Mouse (Mus musculus) kidney, adult 2 months (tissue): ENCODE data around the gene Rfx4. TPM values are rescaled to one million over a fixed set of nuclear protein-coding genes. Genes with fewer than 3 reads are reported as not detected.

Experiments used
- DNase-seq: peaks from one replicate; pipeline ENCODE4 v3.0.0; 2021
- H3K27ac ChIP-seq: fragments of 200-500 bp; 2 replicates; pipeline ENCODE4 v1.5.1; 2012; ENCODE audit warnings: low read depth, low read length, control low read depth, inconsistent platforms; ENCODE audit not compliant: insufficient read depth
- H3K27me3 ChIP-seq: fragments of 200-500 bp; replicated peaks from 2 replicates; pipeline ENCODE4 v1.6.1; 2012; ENCODE audit warnings: mild to moderate bottlenecking, moderate library complexity, low read length, inconsistent platforms; ENCODE audit not compliant: control insufficient read depth, insufficient read depth
- H3K36me3 ChIP-seq: fragments of 200-500 bp; 2 replicates; pipeline ENCODE4 v1.6.1; 2012; ENCODE audit warnings: mild to moderate bottlenecking, moderate library complexity, low read length, inconsistent platforms; ENCODE audit not compliant: control insufficient read depth, insufficient read depth
- H3K4me1 ChIP-seq: fragments of 200-500 bp; 2 replicates; pipeline ENCODE4 v1.6.1; 2011; ENCODE audit warnings: low read length; ENCODE audit not compliant: control insufficient read depth, insufficient read depth
- H3K4me3 ChIP-seq: fragments of 200-500 bp; 2 replicates; pipeline ENCODE4 v1.5.1; 2011; ENCODE audit warnings: mild to moderate bottlenecking, low read depth, low read length, control low read depth; ENCODE audit not compliant: insufficient read depth
- CTCF ChIP-seq: fragments of 200-500 bp; conservative IDR thresholded peaks from 2 replicates; pipeline ENCODE4 v1.5.1; 2011; ENCODE audit warnings: low read depth, mild to moderate bottlenecking, control low read depth, low read length, moderate library complexity, mixed read lengths; ENCODE audit not compliant: insufficient read depth, insufficient read length
- POLR2A ChIP-seq: fragments of 200-500 bp; IDR thresholded peaks from one replicate; pipeline ENCODE4 v1.6.1; 2011; ENCODE audit warnings: low read depth, low read length, control low read depth
- WGBS: fragments of 180-500 bp; shearing (Covaris S2); methylation state at CpG from one replicate; pipeline ENCODE4 v1.1.7; 2018; 5-methylcytosine and 5-hydroxymethylcytosine counted together
- polyA plus RNA-seq: library from polyadenylated mRNA; depleted of rRNA; stranded (reverse); fragments of >200 nt; gene quantifications from 2 replicates; pipeline ENCODE4 v1.2.3, GENCODE M21; 2012

The Rfx4 gene
- polyA plus RNA-seq, 1 experiment, result 0.23 TPM

DNA sequence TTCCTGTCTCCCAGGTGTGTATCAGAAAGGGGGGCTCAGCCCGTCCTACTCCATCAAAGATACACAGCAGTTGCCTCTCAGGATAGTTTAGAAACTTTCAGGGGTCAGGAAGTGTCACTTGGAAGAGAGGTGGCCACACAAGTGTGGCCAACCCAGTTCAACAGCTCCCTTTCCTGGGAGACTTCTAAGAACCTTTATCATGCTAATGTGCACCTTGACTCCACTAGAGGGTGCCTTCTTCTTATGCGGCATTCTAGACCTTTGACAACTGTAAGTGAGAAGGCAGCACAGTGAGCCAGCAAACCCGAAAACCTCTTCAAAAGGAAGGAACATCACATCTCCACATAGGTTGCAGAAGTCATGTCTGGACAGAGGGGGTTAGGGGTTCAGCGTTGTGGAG lies 80.2 kb downstream of the Rfx4 start:
- TF ChIP-seq CTCF (peak; percentile 54), POLR2A (no peak)
- Histone ChIP-seq H3K36me3 (no peaks in the 10 kb centered on the region), H3K4me1 (no peaks in the 10 kb centered on the region), H3K27me3 (no peaks in the 10 kb centered on the region), H3K4me3 (no peak overlapping the region), H3K27ac (no peak overlapping the region)
- 19% methylated on average over 4 of the region's 4 CpGs for WGBS
- peak; percentile 61 for DNase-seq

- Histone ChIP-seq H3K36me3 (no peaks in the 10 kb centered on the region), H3K4me3 (no peak overlapping the region), H3K4me1 (no peaks in the 10 kb centered on the region), H3K27ac (no peak overlapping the region), H3K27me3 (no peaks in the 10 kb centered on the region)
- TF ChIP-seq CTCF (no peak), POLR2A (no peak)
- WGBS, result 82% methylated on average over 2 of the region's 2 CpGs
- DNase-seq, result no peak
Measured at GRCm38 (mm10) chr10:84837355-84837754, 81.5 kb downstream of the Rfx4 start.

GRCm38 (mm10) chr10:84838850-84839473 lies 83.1 kb downstream of the Rfx4 start:
- WGBS, result 61% methylated on average over 7 of the region's 7 CpGs

DNA sequence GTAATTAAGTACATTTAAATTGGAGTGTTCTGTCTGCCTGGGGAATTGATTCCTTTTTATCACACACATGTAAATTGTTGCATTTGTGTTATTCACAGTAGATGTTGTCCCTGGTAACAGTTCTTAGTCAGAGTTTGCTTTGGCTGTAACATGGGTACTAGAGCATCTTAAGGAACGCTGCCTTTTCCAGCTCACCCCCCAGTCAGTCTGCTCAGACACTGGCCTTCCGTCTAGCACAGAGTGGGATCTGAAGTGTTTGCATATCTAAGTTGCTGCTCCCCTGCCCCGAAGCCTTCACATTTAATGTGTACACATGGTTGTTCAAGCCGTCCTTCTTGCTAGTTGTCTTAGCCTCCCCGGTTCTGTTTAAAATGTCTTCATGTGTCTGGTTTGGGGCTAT lies 90.8 kb downstream of the Rfx4 start:
- 81% methylated on average over 5 of the region's 5 CpGs for WGBS
- no peaks in the 10 kb centered on the region for H3K4me1 ChIP-seq
- H3K27ac ChIP-seq, result no peak overlapping the region
- no peak for TF ChIP-seq CTCF
- no peak for TF ChIP-seq POLR2A
- H3K4me3 ChIP-seq, result no peak overlapping the region
- no peaks in the 10 kb centered on the region for H3K36me3 ChIP-seq
- H3K27me3 ChIP-seq, result no peaks in the 10 kb centered on the region
- no peak for DNase-seq

More at GRCm38 (mm10) chr10:84838850-84839473, 83.1 kb downstream of the Rfx4 start:
- DNase-seq, result no peak
- Histone ChIP-seq H3K27me3 (no peaks in the 10 kb centered on the region), H3K36me3 (no peaks in the 10 kb centered on the region), H3K27ac (no peak overlapping the region), H3K4me3 (no peak overlapping the region), H3K4me1 (no peaks in the 10 kb centered on the region)
- TF ChIP-seq POLR2A (no peak), CTCF (no peak)

GRCm38 (mm10) chr10:84851981-84852979 lies 96.4 kb downstream of the Rfx4 start:
- whole genome bisulfite sequencing, result 39% methylated on average over 12 of the region's 12 CpGs

DNA sequence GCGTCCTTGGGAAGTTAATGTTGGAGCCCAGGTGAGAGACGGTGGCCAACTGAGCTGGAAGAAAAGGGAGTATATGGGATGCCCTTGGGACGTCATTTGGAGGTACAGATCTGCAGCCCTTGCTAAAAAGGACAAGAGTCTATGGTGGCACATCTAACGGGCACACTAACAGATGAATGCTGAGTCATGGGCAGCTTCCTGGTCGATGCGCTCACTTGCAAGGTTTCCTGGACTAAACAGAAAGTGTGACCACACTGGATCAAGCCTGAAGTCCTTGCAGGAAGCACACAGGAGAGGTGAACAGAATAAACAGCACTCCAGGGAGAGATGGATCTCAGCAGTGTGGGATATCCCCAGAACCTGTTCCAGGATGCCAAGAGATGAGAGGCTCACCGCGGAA lies 98.2 kb downstream of the Rfx4 start:
- no peak for DNase-seq
- H3K4me3 ChIP-seq, result no peak overlapping the region
- 87% methylated on average over 8 of the region's 8 CpGs for WGBS
- 0 out of 2 replicates have a peak, but pooled peaks cover 3% of the 10 kb centered on the region for H3K4me1 ChIP-seq
- no peak for TF ChIP-seq POLR2A
- TF ChIP-seq CTCF, result no peak
- H3K27me3 ChIP-seq, result no peaks in the 10 kb centered on the region
- no peaks in the 10 kb centered on the region for H3K36me3 ChIP-seq
- no peak overlapping the region for H3K27ac ChIP-seq

More at GRCm38 (mm10) chr10:84851981-84852979, 96.4 kb downstream of the Rfx4 start:
- no peaks in the 10 kb centered on the region for H3K27me3 ChIP-seq
- H3K36me3 ChIP-seq, result no peaks in the 10 kb centered on the region
- H3K4me1 ChIP-seq, result 0 out of 2 replicates have a peak, but pooled peaks cover 3% of the 10 kb centered on the region
- no peak overlapping the region for H3K27ac ChIP-seq
- TF ChIP-seq CTCF, result no peak
- no peak for TF ChIP-seq POLR2A
- peak; percentile 91 for DNase-seq
- no peak overlapping the region for H3K4me3 ChIP-seq

- 69% methylated on average over 11 of the region's 11 CpGs for WGBS
- no peaks in the 10 kb centered on the region for H3K36me3 ChIP-seq
- H3K27me3 ChIP-seq, result no peaks in the 10 kb centered on the region
- H3K4me1 ChIP-seq, result 0 out of 2 replicates have a peak, but pooled peaks cover 3% of the 10 kb centered on the region
- TF ChIP-seq CTCF, result no peak
- no peak for TF ChIP-seq POLR2A
- no peak overlapping the region for H3K4me3 ChIP-seq
- no peak overlapping the region for H3K27ac ChIP-seq
- DNase-seq, result no peak
Measured at GRCm38 (mm10) chr10:84855466-84855865, 99.6 kb downstream of the Rfx4 start.
